Mouse (Mus musculus) neural tube, embryonic 12.5 days (tissue): ENCODE data around the gene Hibadh. TPM values are rescaled to one million over a fixed set of nuclear protein-coding genes. Genes with fewer than 3 reads are reported as not detected.

Experiments
- ATAC-seq: fragments of 200-750 bp; cut with Nextera tagmentation; 2 replicates; pipeline ENCODE4 v1.8.0; 2017; ENCODE audit warnings: low read depth, mild to moderate bottlenecking, moderate TSS enrichment, moderate library complexity; ENCODE audit not compliant: low FRiP score
- H3K27ac ChIP-seq: fragments of 300-500 bp; sonication (generic); 2 replicates; pipeline ENCODE4 v1.5.1; 2016
- H3K27me3 ChIP-seq: fragments of 300-500 bp; sonication (generic); replicated peaks from 2 replicates; pipeline ENCODE4 v1.6.1; 2016; ENCODE audit warnings: mild to moderate bottlenecking
- H3K36me3 ChIP-seq: fragments of 300-500 bp; sonication (generic); 2 replicates; pipeline ENCODE4 v1.6.1; 2016; ENCODE audit warnings: mild to moderate bottlenecking
- H3K4me1 ChIP-seq: fragments of 300-500 bp; sonication (generic); 2 replicates; pipeline ENCODE4 v1.6.1; 2016
- H3K4me2 ChIP-seq: fragments of 300-500 bp; sonication (generic); replicated peaks from 2 replicates; pipeline ENCODE4 v1.6.1; 2016; ENCODE audit warnings: mild to moderate bottlenecking
- H3K4me3 ChIP-seq: fragments of 300-500 bp; sonication (generic); 2 replicates; pipeline ENCODE4 v1.5.1; 2016
- H3K9ac ChIP-seq: fragments of 300-500 bp; sonication (generic); 2 replicates; pipeline ENCODE4 v1.6.1; 2016; ENCODE audit warnings: mild to moderate bottlenecking
- H3K9me3 ChIP-seq: fragments of 300-500 bp; sonication (generic); 2 replicates; pipeline ENCODE4 v1.6.1; 2016; ENCODE audit warnings: mild to moderate bottlenecking
- WGBS: fragments of 180-500 bp; shearing (Covaris S2); methylation state at CpG from one replicate; pipeline ENCODE4 v1.1.7; 2016; 5-methylcytosine and 5-hydroxymethylcytosine counted together
- polyA plus RNA-seq: library from polyadenylated mRNA; unstranded; fragments of >200 nt; fragmentation: Nextera tagmentation; extraction: Ambion mirVana; gene quantifications from 2 replicates; pipeline ENCODE4 v1.2.1, GENCODE M21; 2016

The Hibadh gene
- polyA plus RNA-seq, 1 experiment from 2014 or later: 63.8 TPM

DNA sequence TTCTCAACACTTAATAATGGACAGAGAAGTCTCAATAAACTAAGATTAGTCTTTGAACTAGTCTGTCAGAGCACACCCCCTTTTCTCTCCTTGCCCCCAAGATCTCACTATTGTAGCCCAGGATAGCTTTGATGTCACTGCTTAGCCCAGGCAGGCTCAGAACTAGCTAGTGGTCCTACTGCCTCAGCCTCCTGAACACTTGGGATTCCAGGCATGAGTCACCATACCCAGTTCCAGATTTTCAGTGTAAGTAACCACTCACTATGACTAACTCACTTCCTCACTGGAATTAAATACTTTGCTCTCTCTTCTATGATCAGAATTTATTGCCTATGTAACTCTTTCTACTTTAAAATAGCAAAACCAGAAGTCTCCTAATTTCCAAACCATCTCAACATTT lies 53.6 kb downstream of the Hibadh start:
- ATAC-seq: no peak
- Histone ChIP-seq H3K4me1 (peaks cover 8% of the 10 kb centered on the region), H3K36me3 (no peaks in the 10 kb centered on the region), H3K4me3 (no peak overlapping the region), H3K9me3 (no peaks in the 10 kb centered on the region), H3K27me3 (no peaks in the 10 kb centered on the region), H3K27ac (no peak overlapping the region), H3K9ac (no peak overlapping the region), H3K4me2 (no peak overlapping the region)

DNA sequence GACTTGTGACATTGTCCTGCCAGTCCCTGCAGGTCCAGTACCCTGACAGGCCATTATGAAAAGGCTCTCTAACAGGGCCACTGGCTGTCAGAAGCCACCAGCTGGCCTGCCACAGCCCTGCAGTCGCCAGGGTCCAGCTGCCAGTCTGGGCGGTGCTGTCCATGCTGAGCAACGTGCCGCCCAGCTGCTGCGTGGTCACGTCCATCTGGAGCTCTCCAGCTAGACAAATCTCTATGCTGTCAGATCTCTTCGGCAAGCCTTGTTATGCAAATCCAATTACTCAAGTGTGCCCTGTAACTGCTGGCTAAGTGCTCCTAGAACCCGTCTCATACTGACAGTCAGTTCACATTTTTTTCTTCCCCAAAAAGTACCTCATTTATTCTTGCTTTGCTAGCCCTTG lies 55.8 kb downstream of the Hibadh start:
- Histone ChIP-seq H3K27ac (no peak overlapping the region), H3K27me3 (no peaks in the 10 kb centered on the region), H3K36me3 (no peaks in the 10 kb centered on the region), H3K4me3 (no peak overlapping the region), H3K9me3 (no peaks in the 10 kb centered on the region), H3K9ac (no peak overlapping the region), H3K4me2 (no peak overlapping the region), H3K4me1 (peaks cover 8% of the 10 kb centered on the region)
- 5% methylated on average over 8 of the region's 8 CpGs for WGBS
- ATAC-seq: peak; percentile 87

DNA sequence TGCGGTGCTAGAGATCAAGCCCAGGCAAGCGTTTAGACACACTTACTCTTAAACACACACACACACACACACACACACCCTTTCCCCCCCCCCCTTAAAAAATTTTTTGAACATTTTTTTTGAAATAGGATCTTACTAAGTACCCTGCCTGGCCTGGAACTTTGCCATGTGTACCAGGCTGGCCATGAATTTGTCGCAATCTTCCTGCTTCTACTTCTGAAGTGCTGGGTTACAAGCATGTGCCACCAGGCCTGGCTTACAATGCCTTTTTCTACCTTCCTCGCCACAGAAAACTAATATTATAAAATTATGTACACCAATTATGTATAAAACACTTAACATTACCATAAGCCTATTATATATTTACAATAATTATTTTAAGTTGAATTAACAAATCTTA lies 59.1 kb downstream of the Hibadh start:
- no peak overlapping the region for H3K4me3 ChIP-seq
- no peak overlapping the region for H3K4me2 ChIP-seq
- H3K27me3 ChIP-seq: no peaks in the 10 kb centered on the region
- 92% methylated on average over 4 of the region's 4 CpGs for WGBS
- H3K4me1 ChIP-seq: peaks cover 8% of the 10 kb centered on the region
- H3K27ac ChIP-seq: no peak overlapping the region
- H3K9ac ChIP-seq: no peak overlapping the region
- no peaks in the 10 kb centered on the region for H3K36me3 ChIP-seq
- no peaks in the 10 kb centered on the region for H3K9me3 ChIP-seq
- ATAC-seq: no peak

DNA sequence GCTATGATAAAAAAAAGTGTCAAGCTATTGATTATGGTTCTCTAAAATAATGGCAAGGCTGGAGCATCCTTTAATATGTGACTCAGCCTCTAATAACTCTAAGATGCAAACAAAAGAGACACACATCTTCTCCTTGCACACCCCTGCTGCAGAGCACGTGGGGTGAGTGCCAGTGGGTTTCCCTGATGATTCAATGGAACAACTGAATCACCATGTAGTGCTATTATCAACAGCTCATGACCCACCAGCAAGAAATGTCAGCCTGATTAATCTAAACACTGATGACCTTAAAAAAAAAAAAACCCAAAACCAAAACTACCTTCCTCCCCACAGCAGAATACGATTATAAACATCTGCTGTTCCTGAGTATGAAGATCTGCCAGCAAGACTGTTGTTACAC lies 61.9 kb downstream of the Hibadh start:
- H3K4me3 ChIP-seq: no peak overlapping the region

DNA sequence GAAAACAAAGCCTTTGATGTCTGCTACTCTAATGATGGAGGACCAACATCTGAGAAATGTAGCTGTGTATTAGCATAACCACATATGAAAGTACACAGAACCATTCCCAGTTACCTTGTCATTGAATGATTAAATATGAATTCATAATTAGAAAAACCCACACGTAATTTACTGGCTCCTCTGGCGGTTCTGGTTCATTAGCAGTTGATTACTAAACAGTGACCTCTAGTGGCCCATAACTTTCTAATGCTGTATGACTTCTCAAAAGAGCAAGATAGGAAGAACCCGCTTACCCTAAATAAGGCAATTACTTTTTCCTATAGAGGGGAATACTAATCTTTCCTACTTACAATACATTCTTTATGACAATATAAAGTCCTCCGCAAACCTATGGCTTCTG lies 62.9 kb downstream of the Hibadh start:
- Histone ChIP-seq H3K27me3 (0 out of 2 replicates have a peak, but pooled peaks cover 2% of the 10 kb centered on the region), H3K4me2 (no peak overlapping the region)
- 24% methylated on average over 4 of the region's 4 CpGs for WGBS

More for the DNA sequence above, 61.9 kb downstream of the Hibadh start:
- H3K4me1 ChIP-seq: no peaks in the 10 kb centered on the region
- no peaks in the 10 kb centered on the region for H3K9me3 ChIP-seq
- no peak for ATAC-seq
- no peak overlapping the region for H3K4me2 ChIP-seq
- H3K27ac ChIP-seq: no peak overlapping the region
- 0 out of 2 replicates have a peak, but pooled peaks cover under 1% of the 10 kb centered on the region for H3K27me3 ChIP-seq
- WGBS: 56% methylated on average over 2 of the region's 2 CpGs
- H3K9ac ChIP-seq: no peak overlapping the region
- H3K36me3 ChIP-seq: no peaks in the 10 kb centered on the region

DNA sequence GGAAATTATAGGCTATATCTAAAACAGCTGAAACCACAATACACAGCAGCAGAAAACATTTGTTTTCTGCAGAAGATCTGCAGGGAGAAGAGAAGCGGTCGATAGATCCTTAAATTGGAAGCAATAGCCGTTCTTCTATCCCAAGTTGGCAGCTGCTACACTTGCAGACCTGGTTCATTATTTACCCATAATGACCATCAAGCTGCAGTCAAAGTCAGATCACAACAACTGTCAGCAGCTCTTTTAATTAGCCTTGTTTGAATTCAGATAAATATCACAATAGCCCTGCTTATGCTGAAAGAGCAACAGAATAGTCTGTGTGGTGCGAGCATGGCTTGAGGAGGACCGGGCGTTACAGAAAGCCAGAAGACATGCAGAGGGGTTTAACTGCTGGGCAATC lies 71.5 kb downstream of the Hibadh start:
- H3K9ac ChIP-seq: no peak overlapping the region
- no peaks in the 10 kb centered on the region for H3K9me3 ChIP-seq
- no peak for ATAC-seq
- 71% methylated on average over 6 of the region's 6 CpGs for WGBS
- H3K4me1 ChIP-seq: peaks cover 19% of the 10 kb centered on the region; the same call in 1 of the 2 replicates
- H3K4me2 ChIP-seq: no peak overlapping the region
- H3K36me3 ChIP-seq: no peaks in the 10 kb centered on the region
- no peak overlapping the region for H3K4me3 ChIP-seq
- H3K27ac ChIP-seq: no peak overlapping the region
- peaks cover 22% of the 10 kb centered on the region for H3K27me3 ChIP-seq

More for the DNA sequence above, 62.9 kb downstream of the Hibadh start:
- Histone ChIP-seq H3K4me3 (no peak overlapping the region), H3K4me1 (no peaks in the 10 kb centered on the region), H3K9ac (no peak overlapping the region), H3K36me3 (no peaks in the 10 kb centered on the region), H3K9me3 (no peaks in the 10 kb centered on the region), H3K27ac (no peak overlapping the region)
- no peak for ATAC-seq

DNA sequence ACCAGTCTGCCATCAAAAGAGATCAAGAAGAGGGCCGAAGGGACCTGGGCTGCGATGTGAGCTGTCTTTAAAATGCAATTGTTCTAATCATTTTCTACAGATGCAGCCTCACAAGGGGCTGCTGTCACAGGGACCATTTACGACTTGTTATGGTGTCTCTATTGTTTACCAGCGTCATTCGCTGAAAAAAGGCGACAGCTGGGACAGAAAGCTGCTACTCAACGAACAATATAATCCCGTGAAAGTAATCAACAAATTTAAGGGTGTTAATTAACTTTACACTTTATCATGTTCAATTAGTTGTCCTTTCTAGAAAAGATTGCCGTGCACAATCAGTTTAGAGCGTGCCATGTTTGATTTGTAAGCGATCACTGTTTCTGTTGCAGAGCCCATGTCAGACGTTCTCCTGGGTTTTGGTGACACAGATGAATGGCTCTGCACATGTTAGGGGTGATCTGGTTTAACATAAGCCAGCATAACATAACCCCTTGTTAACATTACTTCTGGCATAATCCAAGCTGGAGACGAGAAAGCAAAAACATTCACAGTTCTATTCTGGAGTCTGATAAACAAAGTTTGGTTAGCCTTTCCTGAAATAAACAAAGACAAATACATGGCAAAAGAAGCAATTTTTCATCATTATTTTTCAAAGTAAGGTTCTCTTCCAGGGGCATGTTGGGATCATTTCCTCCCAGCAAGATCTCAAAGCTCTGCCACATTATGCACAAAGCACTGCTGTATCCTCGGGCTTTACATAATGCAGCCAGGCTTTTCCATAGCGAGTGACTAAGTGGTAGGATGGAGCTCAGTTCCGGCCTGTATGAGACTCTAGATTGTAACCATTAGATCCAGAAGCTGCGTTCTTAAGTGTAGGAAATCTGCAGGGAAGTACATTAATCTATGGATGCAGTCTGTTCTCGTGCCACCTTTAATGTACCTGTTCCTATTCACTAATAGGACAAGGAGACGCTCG lies 72.6 kb downstream of the Hibadh start:
- Histone ChIP-seq H3K27me3 (peaks cover 20% of the 10 kb centered on the region), H3K9me3 (no peaks in the 10 kb centered on the region), H3K36me3 (no peaks in the 10 kb centered on the region), H3K4me3 (no peak overlapping the region), H3K27ac (no peak overlapping the region), H3K4me1 (peaks cover 19% of the 10 kb centered on the region; the same call in 1 of the 2 replicates), H3K4me2 (0 out of 2 replicates have a peak overlapping the region, but pooled peaks have one; percentile 0), H3K9ac (no peak overlapping the region; the same call in 1 of the 2 replicates)
- 23% methylated on average over 20 of the region's 20 CpGs for WGBS
- ATAC-seq: peak; percentile 70; the same call in 1 of the 2 replicates

DNA sequence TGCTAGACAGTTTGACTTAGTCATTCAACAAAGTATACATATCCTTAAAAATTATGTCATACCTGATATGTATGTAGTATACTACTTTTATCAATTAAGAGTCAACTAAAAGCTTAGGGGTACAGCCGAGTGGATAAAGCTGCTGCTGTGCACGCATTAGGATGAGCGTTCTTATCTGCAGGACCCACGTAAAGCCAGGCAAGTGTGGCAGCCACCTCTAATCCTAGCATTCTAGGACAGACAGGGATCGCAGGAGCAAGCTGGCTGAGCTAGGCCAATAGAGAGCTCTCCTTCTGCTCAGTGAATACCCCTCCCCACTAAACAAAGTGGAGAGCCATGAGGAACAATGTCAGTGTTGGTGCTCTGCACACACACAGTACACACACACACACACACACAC lies 75.0 kb downstream of the Hibadh start:
- Histone ChIP-seq H3K9ac (no peak overlapping the region), H3K4me3 (no peak overlapping the region), H3K4me2 (no peak overlapping the region), H3K27ac (no peak overlapping the region), H3K4me1 (peaks cover 19% of the 10 kb centered on the region; the same call in 1 of the 2 replicates), H3K27me3 (peaks cover 13% of the 10 kb centered on the region), H3K36me3 (no peaks in the 10 kb centered on the region), H3K9me3 (no peaks in the 10 kb centered on the region)
- 81% methylated on average over 5 of the region's 5 CpGs for WGBS
- no peak for ATAC-seq

DNA sequence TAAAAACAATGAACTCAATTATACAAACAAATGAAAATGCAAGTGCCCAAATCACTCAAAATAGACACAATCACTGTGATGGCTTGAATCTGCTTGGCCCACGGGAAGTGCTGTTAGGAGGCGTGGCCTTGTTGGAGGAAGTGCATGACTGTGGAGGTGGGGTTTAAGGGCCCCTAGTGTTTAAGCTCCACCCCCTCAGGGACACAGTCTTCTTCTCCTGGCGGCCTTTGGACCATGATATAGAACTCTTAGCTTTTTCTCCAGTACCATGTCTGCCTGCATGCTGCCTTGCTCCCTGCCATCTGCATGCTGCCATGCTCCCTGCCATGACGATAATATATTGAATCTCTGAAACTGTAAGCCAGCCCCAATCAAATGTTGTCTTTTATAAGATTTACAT lies 77.2 kb downstream of the Hibadh start:
- no peak for ATAC-seq
- no peak overlapping the region for H3K9ac ChIP-seq
- H3K4me3 ChIP-seq: no peak overlapping the region
- H3K4me1 ChIP-seq: peaks cover 18% of the 10 kb centered on the region; the same call in 1 of the 2 replicates
- no peaks in the 10 kb centered on the region for H3K36me3 ChIP-seq
- no peaks in the 10 kb centered on the region; the same call in 1 of the 2 replicates for H3K27me3 ChIP-seq
- WGBS: 88% methylated on average over 4 of the region's 4 CpGs
- no peak overlapping the region for H3K27ac ChIP-seq
- H3K9me3 ChIP-seq: no peaks in the 10 kb centered on the region
- H3K4me2 ChIP-seq: no peak overlapping the region

DNA sequence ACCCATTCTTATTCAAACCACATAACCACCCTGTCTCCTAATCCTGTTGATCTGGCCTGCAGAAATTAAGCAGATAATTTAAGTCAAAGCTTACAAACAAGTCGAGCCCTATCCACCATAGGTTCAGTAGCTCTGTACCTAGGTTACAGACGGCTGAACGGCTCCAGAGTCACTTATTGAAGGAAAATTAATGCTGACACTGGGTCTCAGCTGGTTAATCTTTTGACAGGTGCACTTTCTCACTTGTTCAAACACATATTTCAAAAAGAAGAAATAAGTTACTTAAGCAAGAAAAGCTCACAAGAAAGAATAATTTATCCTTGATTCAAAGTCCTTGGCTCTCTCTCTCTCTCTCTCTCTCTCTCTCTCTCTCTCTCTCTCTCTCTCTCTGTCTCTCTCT lies 81.1 kb downstream of the Hibadh start:
- no peaks in the 10 kb centered on the region for H3K27me3 ChIP-seq
- H3K4me1 ChIP-seq: no peaks in the 10 kb centered on the region
- no peak overlapping the region for H3K4me3 ChIP-seq
- H3K27ac ChIP-seq: no peak overlapping the region
- H3K4me2 ChIP-seq: no peak overlapping the region
- no peak overlapping the region for H3K9ac ChIP-seq
- no peaks in the 10 kb centered on the region for H3K36me3 ChIP-seq
- WGBS: 90% methylated on average over 3 of the region's 3 CpGs
- no peaks in the 10 kb centered on the region for H3K9me3 ChIP-seq
- ATAC-seq: no peak

DNA sequence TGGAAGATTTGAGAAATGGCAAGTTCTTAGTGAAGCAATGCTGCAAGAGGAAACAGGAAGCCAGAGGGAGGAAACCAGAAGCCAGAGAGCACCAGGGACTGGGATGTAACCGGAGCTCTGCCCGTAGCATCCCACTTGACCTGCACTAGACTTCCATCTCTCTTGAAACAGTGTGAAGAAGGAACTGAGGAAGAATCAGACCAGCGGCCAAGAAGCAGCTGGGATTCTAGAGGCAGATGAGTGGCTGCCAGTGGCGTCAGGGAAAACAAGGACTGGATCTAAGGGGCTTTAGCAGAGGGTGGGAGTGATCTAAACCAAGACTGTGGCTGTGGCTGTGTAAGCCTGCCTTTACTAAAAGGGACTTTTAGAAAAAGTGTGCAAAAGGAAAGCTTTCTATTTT lies 95.8 kb downstream of the Hibadh start:
- H3K27ac ChIP-seq: no peak overlapping the region
- peaks cover 2% of the 10 kb centered on the region; the same call in 1 of the 2 replicates for H3K36me3 ChIP-seq
- no peak overlapping the region for H3K4me2 ChIP-seq
- no peak overlapping the region for H3K9ac ChIP-seq
- no peak overlapping the region for H3K4me3 ChIP-seq
- H3K27me3 ChIP-seq: no peaks in the 10 kb centered on the region
- H3K9me3 ChIP-seq: no peaks in the 10 kb centered on the region
- WGBS: 58% methylated on average over 4 of the region's 4 CpGs
- no peak for ATAC-seq
- H3K4me1 ChIP-seq: peaks cover 16% of the 10 kb centered on the region; the same call in 1 of the 2 replicates

DNA sequence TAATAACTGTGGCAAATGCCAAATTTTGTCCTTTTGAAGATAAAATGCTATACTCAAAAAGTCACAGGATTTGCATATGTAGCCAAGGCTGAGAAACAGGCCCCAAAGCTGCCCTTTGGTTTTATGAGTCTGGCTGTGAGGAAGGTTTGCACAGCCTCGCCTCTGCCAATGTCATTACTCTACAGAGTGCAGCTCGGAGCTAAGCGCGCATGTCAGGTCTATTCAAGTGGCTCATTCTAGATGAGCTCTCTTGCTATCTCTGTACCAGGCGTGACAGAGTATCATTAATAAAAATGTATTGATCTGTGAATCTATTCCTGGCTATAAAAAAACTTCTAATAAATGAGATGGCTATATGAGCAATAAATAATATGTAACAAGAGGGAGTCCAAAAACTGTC lies 97.7 kb downstream of the Hibadh start:
- ATAC-seq: no peak
- H3K4me3 ChIP-seq: no peak overlapping the region
- no peak overlapping the region for H3K27ac ChIP-seq
- peaks cover under 1% of the 10 kb centered on the region; the same call in 1 of the 2 replicates for H3K9me3 ChIP-seq
- no peaks in the 10 kb centered on the region for H3K27me3 ChIP-seq
- H3K36me3 ChIP-seq: peaks cover 6% of the 10 kb centered on the region; the same call in 1 of the 2 replicates
- no peak overlapping the region for H3K9ac ChIP-seq
- 41% methylated on average over 5 of the region's 5 CpGs for WGBS
- no peak overlapping the region for H3K4me2 ChIP-seq
- peaks cover 16% of the 10 kb centered on the region; the same call in 1 of the 2 replicates for H3K4me1 ChIP-seq
